Mouse (Mus musculus): Measurements from ENCODE around the gene 9630041A04Rik.

- TF ChIP-seq CTCF (IDR thresholded peaks at IDR 0.05; ENCODE audit: low read depth, low read length) (no peak), TAL1 (conservative IDR thresholded peaks at IDR 0.05; ENCODE audit: low read depth, low read length) (no peak), GATA2 (IDR thresholded peaks at IDR 0.05; ENCODE audit: borderline replicate concordance, low read depth, low read length) (no peak)
Observed at GRCm38 (mm10) chr9:101908849-101909248, 47.2 kb downstream of the 9630041A04Rik start.
